Mouse (Mus musculus) ES-E14 (cell line): Measurements from ENCODE around the gene Pspn.

Experiments
- CHD2 ChIP-seq: IDR thresholded peaks from 2 replicates; pipeline ENCODE4 v1.6.1; 2014; ENCODE audit warnings: mild to moderate bottlenecking, low read depth, low read length, inconsistent platforms
- HCFC1 ChIP-seq: IDR thresholded peaks from 2 replicates; pipeline ENCODE4 v1.6.1; 2012; ENCODE audit warnings: low read length, inconsistent platforms, borderline replicate concordance; ENCODE audit not compliant: insufficient read depth
- MAFK ChIP-seq: IDR thresholded peaks from 2 replicates; pipeline ENCODE4 v1.6.1; 2014; ENCODE audit warnings: mild to moderate bottlenecking, low read depth, low read length, inconsistent platforms; ENCODE audit not compliant: insufficient read depth

GRCm38 (mm10) chr17:57010911-57011235 is 11.1 kb upstream of the Pspn start:
- TF ChIP-seq CHD2 (no peak), HCFC1 (no peak), MAFK (no peak)
